Mouse (Mus musculus) kidney, embryonic 14.5 days (tissue): ENCODE measurements around the gene Ccdc182. TPM values are rescaled to one million over a fixed set of nuclear protein-coding genes. Genes with fewer than 3 reads are reported as not detected.

Experiments
- ATAC-seq: fragments of 200-750 bp; cut with Nextera tagmentation; 2 replicates; pipeline ENCODE4 v1.8.0; 2017; ENCODE audit warnings: moderate number of reproducible peaks, mild to moderate bottlenecking, moderate TSS enrichment, moderate library complexity; ENCODE audit not compliant: low FRiP score, low TSS enrichment
- H3K27ac ChIP-seq: fragments of 300-500 bp; sonication (generic); 2 replicates; pipeline ENCODE4 v1.5.1; 2014; ENCODE audit warnings: low read depth, mild to moderate bottlenecking, low read length, moderate library complexity, mixed read lengths
- H3K27me3 ChIP-seq: fragments of 300-500 bp; sonication (generic); 2 replicates; pipeline ENCODE4 v1.6.1; 2014; ENCODE audit warnings: mild to moderate bottlenecking, low read length; ENCODE audit not compliant: control insufficient read depth, insufficient read depth
- H3K36me3 ChIP-seq: fragments of 300-500 bp; sonication (generic); 2 replicates; pipeline ENCODE4 v1.6.1; 2014; ENCODE audit warnings: low read length, mixed read lengths; ENCODE audit not compliant: control insufficient read depth, insufficient read depth
- H3K4me1 ChIP-seq: fragments of 300-500 bp; sonication (generic); 2 replicates; pipeline ENCODE4 v1.6.1; 2014; ENCODE audit warnings: low read length, mixed read lengths; ENCODE audit not compliant: control insufficient read depth, insufficient read depth
- H3K4me2 ChIP-seq: fragments of 300-500 bp; sonication (generic); replicated peaks from 2 replicates; pipeline ENCODE4 v1.6.1; 2014; ENCODE audit warnings: low read depth, mild to moderate bottlenecking, low read length
- H3K4me3 ChIP-seq: fragments of 300-500 bp; sonication (generic); 2 replicates; pipeline ENCODE4 v1.5.1; 2014; ENCODE audit warnings: mild to moderate bottlenecking, low read length
- H3K9ac ChIP-seq: fragments of 300-500 bp; sonication (generic); 2 replicates; pipeline ENCODE4 v1.6.1; 2014; ENCODE audit warnings: low read depth, mild to moderate bottlenecking, low read length, moderate library complexity
- H3K9me3 ChIP-seq: fragments of 300-500 bp; sonication (generic); 2 replicates; pipeline ENCODE4 v1.6.1; 2016; ENCODE audit warnings: low read length; ENCODE audit not compliant: control insufficient read depth
- WGBS: fragments of 180-500 bp; shearing (Covaris S2); extraction: QIAGEN DNeasy Blood & Tissue Kit; methylation state at CpG from one replicate; pipeline ENCODE4 v1.1.7; 2014; 5-methylcytosine and 5-hydroxymethylcytosine counted together
- polyA plus RNA-seq: library from polyadenylated mRNA; unstranded; fragments of >200 nt; fragmentation: Nextera tagmentation; extraction: Ambion mirVana; gene quantifications from 2 replicates; pipeline ENCODE4 v1.2.1, GENCODE M21; 2014

The Ccdc182 gene
- polyA plus RNA-seq, 1 experiment from 2014 or later: 3.1 TPM

DNA sequence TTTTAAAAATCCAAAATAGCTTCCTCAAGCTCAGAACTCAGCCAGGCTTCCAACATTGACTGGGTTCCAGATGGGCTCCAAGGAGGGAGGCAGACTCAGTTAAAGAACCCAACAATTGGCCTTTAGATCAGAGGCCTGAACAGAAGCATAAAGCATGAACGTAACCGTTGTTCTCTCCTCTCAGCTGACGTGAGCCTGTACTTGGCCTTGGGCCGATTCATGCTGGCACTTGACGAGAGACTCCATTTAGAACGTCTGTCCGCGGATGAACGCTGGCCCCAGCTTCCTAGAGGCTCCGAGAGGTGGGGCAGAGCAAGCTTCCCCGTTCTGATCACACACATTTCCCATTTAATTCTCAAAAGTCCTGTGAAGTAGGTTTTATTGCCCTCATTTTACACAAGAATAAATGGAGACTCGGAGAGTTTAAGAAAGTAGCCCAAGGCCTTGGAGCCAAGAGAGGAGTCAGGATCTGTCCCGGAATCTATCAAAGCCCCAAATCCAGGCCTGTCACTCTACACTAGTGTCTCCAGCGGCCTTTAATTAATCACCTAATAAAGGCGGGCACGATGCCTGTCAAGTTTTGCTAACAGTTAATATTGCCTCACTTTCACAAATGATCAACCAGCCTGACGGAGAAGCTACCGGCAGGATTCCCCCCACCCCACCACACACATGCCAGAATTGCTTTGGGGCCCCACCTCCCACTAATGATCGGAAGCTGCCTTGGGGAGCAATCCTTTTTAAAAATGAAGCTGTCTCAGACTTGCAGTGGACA, 17.1 kb upstream of the Ccdc182 start:
- Histone ChIP-seq H3K9me3 (no peaks in the 10 kb centered on the region), H3K4me3 (no peak overlapping the region), H3K36me3 (no peaks in the 10 kb centered on the region), H3K4me2 (no peak overlapping the region), H3K4me1 (peaks cover 22% of the 10 kb centered on the region), H3K27me3 (no peaks in the 10 kb centered on the region; the same call in 1 of the 2 replicates), H3K27ac (no peak overlapping the region), H3K9ac (no peak overlapping the region)
- ATAC-seq: no peak
- 46% methylated on average over 19 of the region's 19 CpGs for WGBS

DNA sequence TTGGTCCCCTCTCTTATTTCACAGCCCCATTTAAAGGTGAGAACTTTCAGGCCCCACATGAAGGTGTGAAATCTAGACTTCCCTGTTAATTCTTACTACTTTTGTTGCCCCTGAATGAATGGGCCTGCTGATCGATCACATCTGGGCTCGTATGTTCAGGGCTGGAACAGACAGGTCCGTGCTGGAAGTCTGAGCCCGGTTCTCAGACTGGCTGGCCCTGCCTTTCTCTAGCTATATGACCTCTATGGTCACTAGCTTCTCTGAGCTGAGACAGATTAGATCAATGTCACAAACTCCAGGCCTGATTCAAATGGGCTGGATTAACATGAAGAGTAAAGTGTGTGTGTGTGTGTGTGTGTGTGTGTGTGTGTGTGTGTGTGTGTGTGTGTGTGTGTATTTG, 14.9 kb upstream of the Ccdc182 start:
- Histone ChIP-seq H3K9ac (no peak overlapping the region), H3K36me3 (no peaks in the 10 kb centered on the region), H3K9me3 (no peaks in the 10 kb centered on the region), H3K4me1 (peaks cover 22% of the 10 kb centered on the region), H3K4me2 (no peak overlapping the region), H3K27me3 (no peaks in the 10 kb centered on the region), H3K4me3 (no peak overlapping the region), H3K27ac (no peak overlapping the region)
- ATAC-seq: no peak
- WGBS: 35% methylated on average over 4 of the region's 4 CpGs

DNA sequence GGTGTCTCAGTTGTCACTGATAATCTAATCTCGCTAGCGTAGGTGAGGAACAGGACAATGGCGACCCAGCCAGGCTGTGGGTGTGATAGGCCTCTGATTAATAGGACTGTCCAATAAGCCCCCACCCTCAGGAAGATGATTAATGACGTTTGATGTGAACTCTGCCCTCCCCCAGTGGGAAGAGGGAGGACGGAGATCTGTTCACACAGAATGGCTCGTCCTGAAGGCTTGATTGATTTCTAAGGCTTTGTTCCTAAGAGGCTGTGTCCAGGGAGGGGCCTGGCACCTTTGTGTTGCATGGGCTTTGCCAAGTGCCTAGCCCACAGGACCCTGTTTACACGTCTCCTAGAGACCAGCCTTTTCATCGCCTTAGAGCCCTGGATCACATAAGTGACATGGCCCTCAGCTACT, 13.4 kb upstream of the Ccdc182 start:
- Histone ChIP-seq H3K27ac (no peak overlapping the region), H3K4me3 (no peak overlapping the region), H3K9ac (no peak overlapping the region), H3K27me3 (no peaks in the 10 kb centered on the region), H3K4me2 (no peak overlapping the region), H3K36me3 (no peaks in the 10 kb centered on the region), H3K9me3 (no peaks in the 10 kb centered on the region), H3K4me1 (peaks cover 12% of the 10 kb centered on the region; the same call in 1 of the 2 replicates)
- WGBS: 29% methylated on average over 8 of the region's 8 CpGs
- 0 out of 2 replicates have a peak, but pooled peaks have one; percentile 16 for ATAC-seq

DNA sequence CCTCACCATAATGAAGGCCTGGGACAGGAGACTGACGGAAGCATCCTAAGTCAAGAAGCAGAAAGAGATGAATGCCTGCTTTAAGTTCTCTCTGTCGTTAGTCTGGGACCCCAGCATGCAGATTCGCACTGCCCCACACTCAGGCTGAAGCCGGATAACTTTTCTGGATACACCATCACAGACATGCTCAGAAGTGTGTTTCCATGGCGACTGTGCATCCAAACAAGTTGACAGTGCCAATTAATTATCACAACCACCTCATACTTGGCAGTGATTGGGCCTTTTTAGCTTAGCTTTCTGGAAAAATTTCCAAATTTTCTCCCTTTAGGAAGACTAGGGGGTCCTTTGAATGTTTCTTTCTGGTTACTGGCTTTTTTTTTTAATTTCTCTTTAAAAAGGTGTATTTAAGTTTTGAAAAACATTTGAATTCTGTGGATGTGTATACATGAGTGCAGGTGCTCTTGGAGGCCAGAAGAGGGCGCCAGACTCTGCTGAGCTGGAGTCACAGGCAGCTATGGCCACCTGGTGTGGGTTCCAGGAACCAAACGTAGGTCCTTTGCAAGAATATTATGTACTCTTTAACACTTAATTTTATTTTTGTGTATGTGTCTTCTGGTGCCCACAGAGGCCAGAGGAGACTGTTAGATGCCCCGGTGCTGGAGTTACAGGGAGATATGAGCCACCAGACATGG, 12.3 kb upstream of the Ccdc182 start:
- no peaks in the 10 kb centered on the region for H3K9me3 ChIP-seq
- no peak overlapping the region for H3K9ac ChIP-seq
- WGBS: 82% methylated on average over 8 of the region's 8 CpGs
- no peak overlapping the region for H3K27ac ChIP-seq
- no peaks in the 10 kb centered on the region for H3K27me3 ChIP-seq
- no peak overlapping the region for H3K4me3 ChIP-seq
- peaks cover 9% of the 10 kb centered on the region; the same call in 1 of the 2 replicates for H3K4me1 ChIP-seq
- no peaks in the 10 kb centered on the region for H3K36me3 ChIP-seq
- H3K4me2 ChIP-seq: no peak overlapping the region
- ATAC-seq: no peak

DNA sequence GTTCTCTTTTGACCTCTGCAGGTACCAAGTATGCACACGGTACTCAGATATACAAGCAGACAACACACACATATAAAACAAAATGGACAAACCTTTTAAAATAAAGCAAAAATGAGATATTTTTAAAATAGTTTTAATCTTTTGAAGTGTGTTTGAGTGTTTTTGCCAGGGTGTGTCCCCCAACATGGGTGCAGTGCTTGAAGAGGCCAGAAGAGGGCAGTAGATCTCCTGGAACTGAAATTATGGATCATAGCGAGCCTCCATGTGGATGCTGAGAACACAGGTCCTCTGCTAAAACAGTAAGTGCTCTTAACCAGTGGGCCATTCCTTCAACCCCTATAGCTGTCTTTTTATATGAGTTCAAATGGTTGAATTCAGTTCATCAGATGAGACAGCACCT, 11.3 kb upstream of the Ccdc182 start:
- ATAC-seq: no peak
- H3K4me2 ChIP-seq: no peak overlapping the region
- H3K27ac ChIP-seq: no peak overlapping the region
- H3K9ac ChIP-seq: no peak overlapping the region
- H3K4me3 ChIP-seq: no peak overlapping the region
- H3K36me3 ChIP-seq: no peaks in the 10 kb centered on the region
- peaks cover 7% of the 10 kb centered on the region; the same call in 1 of the 2 replicates for H3K4me1 ChIP-seq
- H3K9me3 ChIP-seq: no peaks in the 10 kb centered on the region
- no peaks in the 10 kb centered on the region for H3K27me3 ChIP-seq
- 95% methylated on average over 2 of the region's 2 CpGs for WGBS

DNA sequence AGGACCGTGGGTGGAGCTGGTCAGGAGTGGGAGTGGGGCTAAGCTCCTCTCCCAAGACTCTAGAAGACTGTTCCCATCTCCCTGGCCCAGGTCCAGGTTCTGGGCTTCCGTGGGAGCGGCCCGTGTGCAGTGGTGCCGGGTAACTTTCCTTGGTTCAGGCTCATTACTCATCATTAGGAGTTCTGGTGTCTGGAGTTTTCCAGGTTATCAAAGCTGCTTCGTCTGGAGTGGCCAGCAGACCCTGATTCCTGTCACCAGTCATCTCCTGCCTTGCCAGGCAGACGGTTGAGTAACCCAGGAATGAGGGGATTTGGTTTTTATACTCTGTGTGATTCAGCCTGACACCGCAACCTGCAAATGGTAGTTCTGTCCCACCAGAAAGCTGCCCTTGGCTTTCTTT, 7.8 kb upstream of the Ccdc182 start:
- H3K9ac ChIP-seq: no peak overlapping the region
- peak; percentile 65; the same call in 1 of the 2 replicates for ATAC-seq
- H3K9me3 ChIP-seq: no peaks in the 10 kb centered on the region
- 22% methylated on average over 8 of the region's 8 CpGs for WGBS
- H3K4me3 ChIP-seq: no peak overlapping the region
- H3K4me1 ChIP-seq: peaks cover 13% of the 10 kb centered on the region; the same call in 1 of the 2 replicates
- H3K27ac ChIP-seq: no peak overlapping the region
- H3K4me2 ChIP-seq: no peak overlapping the region
- H3K27me3 ChIP-seq: no peaks in the 10 kb centered on the region
- no peaks in the 10 kb centered on the region for H3K36me3 ChIP-seq

DNA sequence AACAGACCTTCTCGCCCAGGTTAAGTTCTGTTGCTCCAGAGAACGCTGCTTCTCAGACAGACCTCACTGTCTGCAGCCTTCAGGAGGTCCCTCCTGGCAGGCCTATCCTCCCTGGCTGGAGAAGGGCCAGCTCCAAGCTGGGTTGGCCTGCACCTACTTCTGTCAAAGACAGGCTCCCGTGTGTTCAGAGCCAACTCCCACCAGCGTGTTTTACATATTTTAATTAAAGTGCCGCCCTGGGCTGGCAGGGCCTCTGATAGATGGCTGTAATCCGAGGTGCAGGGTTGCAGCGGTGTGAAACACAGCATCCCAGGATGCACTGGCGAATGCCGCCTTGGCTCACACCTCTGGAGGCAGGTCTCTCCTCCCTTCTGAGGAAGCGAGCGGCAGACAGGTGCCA, 5.5 kb upstream of the Ccdc182 start:
- Histone ChIP-seq H3K9ac (no peak overlapping the region), H3K4me3 (no peak overlapping the region), H3K36me3 (no peaks in the 10 kb centered on the region), H3K9me3 (no peaks in the 10 kb centered on the region), H3K4me1 (peaks cover 16% of the 10 kb centered on the region), H3K4me2 (no peak overlapping the region), H3K27me3 (no peaks in the 10 kb centered on the region), H3K27ac (no peak overlapping the region)
- WGBS: 22% methylated on average over 11 of the region's 11 CpGs
- ATAC-seq: no peak

DNA sequence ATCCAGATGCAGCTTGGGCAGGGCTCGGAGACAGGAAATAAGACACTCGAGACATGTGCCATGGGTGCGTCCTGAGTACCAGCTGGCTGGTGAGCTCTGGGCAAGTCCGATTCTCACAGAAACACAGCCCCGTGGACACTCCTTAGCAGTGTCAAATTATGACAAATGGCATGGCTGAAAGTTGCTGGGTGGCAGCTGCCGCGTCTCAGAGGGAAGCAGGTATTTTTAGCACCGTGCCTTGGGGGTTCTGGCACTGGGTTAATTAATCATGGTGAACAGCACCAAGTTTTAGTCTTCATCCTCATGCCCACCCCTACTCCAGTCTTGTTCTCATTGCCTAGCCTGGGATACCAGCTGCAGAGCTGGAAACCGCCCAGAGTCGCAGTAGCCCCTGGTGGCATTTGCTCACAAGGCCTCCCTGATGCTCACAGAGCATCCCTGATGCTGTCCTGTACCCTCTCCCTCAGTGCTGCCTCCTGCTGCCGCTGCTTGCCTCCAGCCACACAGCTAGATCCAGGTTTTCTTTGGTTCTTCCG, 5.0 kb upstream of the Ccdc182 start:
- H3K4me2 ChIP-seq: no peak overlapping the region
- no peaks in the 10 kb centered on the region for H3K36me3 ChIP-seq
- no peak for ATAC-seq
- H3K9me3 ChIP-seq: no peaks in the 10 kb centered on the region
- WGBS: 30% methylated on average over 12 of the region's 12 CpGs
- H3K9ac ChIP-seq: no peak overlapping the region
- no peak overlapping the region for H3K27ac ChIP-seq
- no peaks in the 10 kb centered on the region for H3K27me3 ChIP-seq
- H3K4me3 ChIP-seq: no peak overlapping the region
- peaks cover 21% of the 10 kb centered on the region for H3K4me1 ChIP-seq

DNA sequence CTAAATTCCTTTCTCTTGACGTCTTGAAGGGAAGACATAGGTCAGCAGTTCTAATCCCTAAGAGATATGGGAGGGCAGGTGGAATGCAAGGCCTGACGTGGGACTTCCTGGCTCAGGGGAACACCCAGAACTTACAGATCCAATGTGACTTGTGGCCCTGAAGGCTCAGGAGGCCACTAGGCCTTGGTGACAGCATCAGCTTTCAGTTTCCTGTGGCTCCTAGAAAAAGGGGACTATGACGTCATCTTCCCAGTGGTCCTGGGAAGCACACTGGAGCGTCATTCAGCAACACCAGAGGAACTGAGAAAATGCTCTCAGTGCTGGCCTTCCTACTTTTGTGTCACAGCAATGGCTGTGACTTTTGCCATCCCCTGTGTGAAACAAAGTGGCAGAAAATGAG, 2.6 kb upstream of the Ccdc182 start:
- peaks cover 34% of the 10 kb centered on the region for H3K4me1 ChIP-seq
- WGBS: 59% methylated on average over 4 of the region's 4 CpGs
- ATAC-seq: no peak
- no peak overlapping the region for H3K9ac ChIP-seq
- no peak overlapping the region for H3K27ac ChIP-seq
- H3K27me3 ChIP-seq: no peaks in the 10 kb centered on the region; the same call in 1 of the 2 replicates
- no peak overlapping the region for H3K4me3 ChIP-seq
- no peak overlapping the region for H3K4me2 ChIP-seq
- H3K9me3 ChIP-seq: no peaks in the 10 kb centered on the region
- no peaks in the 10 kb centered on the region for H3K36me3 ChIP-seq
